Mouse (Mus musculus): Measurements from ENCODE around the gene Itpkb. TPM values are rescaled to one million over a fixed set of nuclear protein-coding genes. Genes with fewer than 3 reads are reported as not detected.

Itpkb gene
- polyA plus RNA-seq, 1 experiment: 18.1 TPM

DNA sequence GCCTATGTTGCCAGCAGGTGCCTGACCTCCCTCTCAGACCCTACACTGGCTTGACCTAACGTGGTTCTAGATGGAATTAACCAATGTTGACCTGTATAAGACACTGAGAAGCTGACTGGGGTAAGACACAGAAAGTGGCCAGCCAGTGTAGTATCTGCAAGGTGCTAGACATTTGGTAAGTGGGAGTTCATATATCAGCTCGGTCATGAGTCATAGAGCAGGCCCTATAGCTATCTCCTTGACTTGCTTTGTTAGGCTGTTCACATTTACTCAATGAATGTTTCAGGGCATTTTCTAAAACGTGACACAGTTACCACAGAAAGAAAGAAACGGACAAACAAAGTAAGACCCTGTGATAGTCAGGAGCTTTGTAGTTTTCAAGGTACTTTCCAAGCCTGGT lies 39.9 kb upstream of the Itpkb start:
- peak overlapping the region; percentile 25; the same call in 1 of the 2 replicates for H3K27ac ChIP-seq (ENCODE audit: control insufficient read depth, insufficient read depth, low read depth, low read length, poor library complexity)
- H3K4me3 ChIP-seq (replicated peaks; ENCODE audit: control insufficient read depth, low read depth, low read length): no peak overlapping the region
- TF ChIP-seq CTCF (IDR thresholded peaks at IDR 0.05; ENCODE audit: control insufficient read depth, insufficient read depth, low read length) (no peak), POLR2A (IDR thresholded peaks at IDR 0.05; ENCODE audit: borderline replicate concordance, control insufficient read depth, low read depth, low read length) (no peak)
- 62% methylated on average over 4 of the region's 4 CpGs for WGBS
- H3K4me1 ChIP-seq (ENCODE audit: control insufficient read depth, insufficient read depth, low read length): peaks cover 3% of the 10 kb centered on the region; the same call in 1 of the 2 replicates

DNA sequence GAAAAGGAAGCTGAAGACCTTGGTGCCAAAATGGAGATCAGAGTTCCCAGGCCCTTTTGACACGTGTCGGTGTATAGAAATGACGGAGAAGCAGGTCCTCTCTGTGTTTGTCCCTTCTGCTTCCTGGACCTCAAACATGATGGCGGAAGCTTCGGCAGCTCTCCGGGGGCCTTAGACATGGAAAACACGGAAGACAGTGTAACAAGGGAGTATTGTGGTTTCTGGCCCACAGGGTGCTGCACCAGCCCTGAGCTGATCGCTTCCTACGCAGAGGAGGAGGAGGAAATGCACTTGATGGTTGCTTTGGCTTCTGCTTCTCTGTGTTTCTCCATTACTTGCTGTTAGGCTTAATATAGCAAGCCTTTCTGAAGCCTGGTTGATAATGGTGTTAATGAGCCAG lies 34.2 kb upstream of the Itpkb start:
- Histone ChIP-seq H3K4me3 (replicated peaks; ENCODE audit: control insufficient read depth, low read depth, low read length) (no peak overlapping the region), H3K4me1 (ENCODE audit: control insufficient read depth, insufficient read depth, low read length) (peaks cover 4% of the 10 kb centered on the region; the same call in 1 of the 2 replicates), H3K27ac (ENCODE audit: control insufficient read depth, insufficient read depth, low read depth, low read length, poor library complexity) (peak overlapping the region; percentile 11)
- TF ChIP-seq POLR2A (IDR thresholded peaks at IDR 0.05; ENCODE audit: borderline replicate concordance, control insufficient read depth, low read depth, low read length) (no peak), CTCF (IDR thresholded peaks at IDR 0.05; ENCODE audit: control insufficient read depth, insufficient read depth, low read length) (no peak)
- WGBS: 12% methylated on average over 9 of the region's 9 CpGs

DNA sequence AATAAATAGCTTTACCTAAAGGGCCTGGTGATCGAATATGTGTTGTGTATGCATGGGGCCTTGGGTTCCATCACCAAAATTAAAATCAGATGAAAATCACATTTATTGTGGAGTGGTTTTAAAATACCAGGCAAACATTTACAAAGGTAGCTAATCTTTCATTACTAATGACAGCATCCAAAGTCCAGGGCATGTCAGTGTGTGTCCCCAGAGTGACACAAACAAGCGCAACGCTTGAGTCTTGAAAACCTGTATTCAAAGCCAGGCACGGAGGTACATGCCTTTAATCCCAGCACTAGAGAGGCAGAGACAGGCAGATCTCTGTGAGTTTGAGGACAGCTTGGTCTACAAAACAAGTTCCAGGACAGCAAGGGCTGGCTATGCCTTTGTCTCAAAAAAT lies 30.6 kb upstream of the Itpkb start:
- TF ChIP-seq CTCF (IDR thresholded peaks at IDR 0.05; ENCODE audit: control insufficient read depth, insufficient read depth, low read length) (no peak), POLR2A (IDR thresholded peaks at IDR 0.05; ENCODE audit: borderline replicate concordance, control insufficient read depth, low read depth, low read length) (no peak)
- H3K4me3 ChIP-seq (replicated peaks; ENCODE audit: control insufficient read depth, low read depth, low read length): no peak overlapping the region
- peak overlapping the region; percentile 12; the same call in 1 of the 2 replicates for H3K27ac ChIP-seq (ENCODE audit: control insufficient read depth, insufficient read depth, low read depth, low read length, poor library complexity)
- 82% methylated on average over 4 of the region's 4 CpGs for WGBS
- H3K4me1 ChIP-seq (ENCODE audit: control insufficient read depth, insufficient read depth, low read length): peaks cover 6% of the 10 kb centered on the region; the same call in 1 of the 2 replicates

DNA sequence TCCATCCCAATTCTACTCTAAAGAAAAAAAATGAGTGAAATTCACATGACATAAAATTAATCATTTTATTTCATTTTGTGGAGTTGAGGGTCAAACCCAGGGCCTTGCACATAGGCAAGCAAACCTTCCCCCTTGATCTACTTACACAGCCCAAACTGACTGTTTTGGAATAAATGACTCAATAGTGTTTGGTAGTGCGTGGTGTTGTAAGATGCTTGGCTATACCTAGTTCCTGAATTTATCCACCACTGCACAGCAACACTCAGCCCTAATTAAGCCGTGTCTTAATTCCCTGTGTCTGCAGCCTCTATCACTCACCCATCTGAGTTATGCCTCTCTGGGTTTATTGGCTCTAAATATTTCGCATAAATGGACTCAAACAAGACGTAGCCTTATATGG lies 30.0 kb upstream of the Itpkb start:
- H3K4me1 ChIP-seq (ENCODE audit: control insufficient read depth, insufficient read depth, low read length): peaks cover 6% of the 10 kb centered on the region; the same call in 1 of the 2 replicates
- H3K4me3 ChIP-seq (replicated peaks; ENCODE audit: control insufficient read depth, low read depth, low read length): no peak overlapping the region
- peak overlapping the region; percentile 12; the same call in 1 of the 2 replicates for H3K27ac ChIP-seq (ENCODE audit: control insufficient read depth, insufficient read depth, low read depth, low read length, poor library complexity)
- WGBS: 44% methylated on average over 4 of the region's 4 CpGs
- no peak for TF ChIP-seq POLR2A (IDR thresholded peaks at IDR 0.05; ENCODE audit: borderline replicate concordance, control insufficient read depth, low read depth, low read length)
- no peak for TF ChIP-seq CTCF (IDR thresholded peaks at IDR 0.05; ENCODE audit: control insufficient read depth, insufficient read depth, low read length)

DNA sequence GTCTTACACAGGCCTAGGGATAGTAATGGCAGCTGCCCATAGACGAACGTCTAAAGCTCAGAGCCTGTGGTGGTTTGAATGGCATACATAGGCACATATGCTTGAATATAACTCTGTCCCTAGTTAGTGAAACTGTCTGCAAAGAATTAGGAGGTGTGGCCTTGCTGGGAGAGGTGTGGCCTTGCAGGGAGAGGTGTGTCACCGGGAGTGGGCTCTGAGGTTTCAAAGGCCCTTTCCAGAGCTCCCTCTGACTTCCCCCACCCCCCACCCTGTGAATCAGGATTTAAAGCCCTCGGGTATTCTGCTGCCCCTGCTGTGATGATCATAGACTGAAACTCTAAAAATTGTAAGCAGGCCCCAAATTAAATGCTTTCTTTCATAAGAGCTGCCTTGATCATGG lies 29.3 kb upstream of the Itpkb start:
- peaks cover 6% of the 10 kb centered on the region; the same call in 1 of the 2 replicates for H3K4me1 ChIP-seq (ENCODE audit: control insufficient read depth, insufficient read depth, low read length)
- no peak for TF ChIP-seq CTCF (IDR thresholded peaks at IDR 0.05; ENCODE audit: control insufficient read depth, insufficient read depth, low read length)
- TF ChIP-seq POLR2A (IDR thresholded peaks at IDR 0.05; ENCODE audit: borderline replicate concordance, control insufficient read depth, low read depth, low read length): no peak
- no peak overlapping the region for H3K4me3 ChIP-seq (replicated peaks; ENCODE audit: control insufficient read depth, low read depth, low read length)
- WGBS: 55% methylated on average over 4 of the region's 4 CpGs
- H3K27ac ChIP-seq (ENCODE audit: control insufficient read depth, insufficient read depth, low read depth, low read length, poor library complexity): no peak overlapping the region

DNA sequence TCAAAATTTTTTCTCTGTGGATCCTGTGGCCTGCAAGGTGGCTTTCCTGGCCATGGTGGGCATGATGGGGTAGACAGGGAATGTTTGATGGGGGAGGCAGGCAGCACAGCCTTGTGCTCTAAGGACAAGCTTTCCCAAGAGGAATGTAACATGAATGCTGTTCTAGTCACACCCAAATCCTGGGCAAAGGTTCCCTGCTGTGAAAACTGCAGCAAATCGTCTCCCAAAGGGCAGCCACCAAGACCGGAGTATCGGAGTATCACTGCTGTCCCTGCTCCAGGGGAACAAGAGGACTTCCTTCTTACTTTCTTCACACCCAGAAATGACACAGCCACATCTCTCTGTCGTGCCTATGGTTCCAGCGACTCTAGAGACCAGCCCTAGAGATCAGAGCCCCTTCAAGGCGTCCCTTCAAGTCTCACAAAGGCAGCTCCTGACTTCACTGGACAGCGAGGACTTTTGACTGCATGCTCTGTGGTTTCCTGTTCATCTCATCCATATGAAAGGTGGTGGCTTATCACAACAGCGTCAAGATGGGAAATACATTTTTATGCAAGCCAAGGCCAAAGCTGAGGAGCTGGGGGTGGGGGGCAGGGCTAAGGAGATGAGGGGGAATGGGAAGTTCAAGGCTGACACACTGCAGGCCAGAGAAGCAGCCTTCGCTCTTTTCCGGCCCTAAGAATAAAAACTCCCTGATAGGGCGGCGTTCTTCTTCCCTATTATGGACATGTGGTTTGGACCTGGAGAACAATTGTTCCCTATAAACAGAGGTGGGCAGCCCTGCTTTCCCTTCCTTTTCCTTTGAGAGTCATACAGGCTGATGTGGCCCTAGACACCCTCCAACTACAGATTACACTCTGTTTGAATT lies 27.8 kb upstream of the Itpkb start:
- Histone ChIP-seq H3K4me1 (ENCODE audit: control insufficient read depth, insufficient read depth, low read length) (peaks cover 3% of the 10 kb centered on the region; the same call in 1 of the 2 replicates), H3K4me3 (replicated peaks; ENCODE audit: control insufficient read depth, low read depth, low read length) (peak overlapping the region; percentile 4), H3K27ac (ENCODE audit: control insufficient read depth, insufficient read depth, low read depth, low read length, poor library complexity) (peak overlapping the region; percentile 57)
- 17% methylated on average over 12 of the region's 12 CpGs for WGBS
- TF ChIP-seq CTCF (IDR thresholded peaks at IDR 0.05; ENCODE audit: control insufficient read depth, insufficient read depth, low read length) (no peak), POLR2A (IDR thresholded peaks at IDR 0.05; ENCODE audit: borderline replicate concordance, control insufficient read depth, low read depth, low read length) (no peak)

DNA sequence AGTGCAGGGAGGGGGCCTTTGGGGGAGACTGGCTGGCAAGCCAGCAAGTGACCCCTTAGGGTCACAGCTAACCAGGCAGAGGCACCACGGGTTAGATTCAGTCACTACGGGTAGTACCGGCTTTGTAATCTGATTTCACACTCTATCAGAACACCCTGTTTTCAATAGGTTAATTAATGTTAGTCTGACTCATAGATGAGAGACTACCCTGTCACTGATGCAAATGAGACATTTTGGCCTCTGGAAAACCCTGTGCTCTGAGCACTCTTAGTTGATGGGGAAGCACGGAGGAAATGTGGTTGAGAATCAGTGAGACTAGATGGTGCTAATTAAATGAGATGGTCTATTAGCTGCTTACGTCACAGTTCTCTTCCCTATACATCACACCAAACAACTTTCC lies 26.7 kb upstream of the Itpkb start:
- peaks cover 3% of the 10 kb centered on the region; the same call in 1 of the 2 replicates for H3K4me1 ChIP-seq (ENCODE audit: control insufficient read depth, insufficient read depth, low read length)
- no peak overlapping the region for H3K4me3 ChIP-seq (replicated peaks; ENCODE audit: control insufficient read depth, low read depth, low read length)
- no peak for TF ChIP-seq CTCF (IDR thresholded peaks at IDR 0.05; ENCODE audit: control insufficient read depth, insufficient read depth, low read length)
- no peak for TF ChIP-seq POLR2A (IDR thresholded peaks at IDR 0.05; ENCODE audit: borderline replicate concordance, control insufficient read depth, low read depth, low read length)
- no peak overlapping the region for H3K27ac ChIP-seq (ENCODE audit: control insufficient read depth, insufficient read depth, low read depth, low read length, poor library complexity)
- 74% methylated on average over 5 of the region's 5 CpGs for WGBS

DNA sequence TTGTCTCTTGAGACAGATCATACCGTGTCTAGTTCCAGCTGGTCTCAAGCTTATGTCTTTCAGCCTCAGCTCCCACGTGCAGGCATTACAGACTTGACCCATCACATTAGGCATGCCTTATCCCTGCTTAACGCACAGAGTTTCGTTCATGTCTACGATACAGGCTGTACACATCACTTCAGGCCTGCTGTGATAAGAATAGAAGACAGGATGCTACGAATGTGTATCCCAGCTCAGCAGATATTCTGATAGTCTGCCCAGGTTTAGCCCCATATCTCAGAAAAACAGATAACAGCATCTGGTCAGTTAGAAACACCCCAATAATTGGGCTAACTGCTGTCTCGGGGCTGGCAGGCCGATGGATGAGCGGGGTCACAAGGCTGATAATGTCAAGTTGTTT lies 23.4 kb upstream of the Itpkb start:
- TF ChIP-seq CTCF (IDR thresholded peaks at IDR 0.05; ENCODE audit: control insufficient read depth, insufficient read depth, low read length) (no peak), POLR2A (IDR thresholded peaks at IDR 0.05; ENCODE audit: borderline replicate concordance, control insufficient read depth, low read depth, low read length) (no peak)
- peaks cover 1% of the 10 kb centered on the region; the same call in 1 of the 2 replicates for H3K4me1 ChIP-seq (ENCODE audit: control insufficient read depth, insufficient read depth, low read length)
- 54% methylated on average over 9 of the region's 9 CpGs for WGBS
- no peak overlapping the region for H3K27ac ChIP-seq (ENCODE audit: control insufficient read depth, insufficient read depth, low read depth, low read length, poor library complexity)
- H3K4me3 ChIP-seq (replicated peaks; ENCODE audit: control insufficient read depth, low read depth, low read length): no peak overlapping the region
